Mouse (Mus musculus) kidney, embryonic 16.5 days (tissue): ENCODE data around the gene Nos2. TPM values are rescaled to one million over a fixed set of nuclear protein-coding genes. Genes with fewer than 3 reads are reported as not detected.

Experiments used
- ATAC-seq: fragments of 200-750 bp; cut with Nextera tagmentation; 2 replicates; pipeline ENCODE4 v1.8.0; 2017; ENCODE audit warnings: moderate TSS enrichment; ENCODE audit not compliant: low FRiP score, low TSS enrichment
- H3K27ac ChIP-seq: fragments of 300-500 bp; sonication (generic); 2 replicates; pipeline ENCODE4 v1.5.1; 2014; ENCODE audit warnings: low read length
- H3K27me3 ChIP-seq: fragments of 300-500 bp; sonication (generic); 2 replicates; pipeline ENCODE4 v1.6.1; 2014; ENCODE audit warnings: low read length, control low read depth, mixed read lengths; ENCODE audit not compliant: insufficient read depth
- H3K36me3 ChIP-seq: fragments of 300-500 bp; sonication (generic); 2 replicates; pipeline ENCODE4 v1.6.1; 2014; ENCODE audit warnings: low read length, control low read depth, mixed read lengths; ENCODE audit not compliant: insufficient read depth
- H3K4me1 ChIP-seq: fragments of 300-500 bp; sonication (generic); 2 replicates; pipeline ENCODE4 v1.6.1; 2014; ENCODE audit warnings: low read length, control low read depth, mixed read lengths; ENCODE audit not compliant: insufficient read depth
- H3K4me2 ChIP-seq: fragments of 300-500 bp; sonication (generic); replicated peaks from 2 replicates; pipeline ENCODE4 v1.6.1; 2014; ENCODE audit warnings: low read depth, low read length
- H3K4me3 ChIP-seq: fragments of 300-500 bp; sonication (generic); 2 replicates; pipeline ENCODE4 v1.5.1; 2014; ENCODE audit warnings: mild to moderate bottlenecking, low read length
- H3K9ac ChIP-seq: fragments of 300-500 bp; sonication (generic); replicated peaks from 2 replicates; pipeline ENCODE4 v1.6.1; 2014; ENCODE audit warnings: low read length
- H3K9me3 ChIP-seq: fragments of 300-500 bp; sonication (generic); 2 replicates; pipeline ENCODE4 v1.6.1; 2016; ENCODE audit warnings: low read length, control low read depth
- WGBS: fragments of 180-500 bp; shearing (Covaris S2); extraction: QIAGEN DNeasy Blood & Tissue Kit; methylation state at CpG from one replicate; pipeline ENCODE4 v1.1.7; 2014; 5-methylcytosine and 5-hydroxymethylcytosine counted together
- polyA plus RNA-seq: library from polyadenylated mRNA; unstranded; fragments of >200 nt; fragmentation: Nextera tagmentation; extraction: Ambion mirVana; gene quantifications from 2 replicates; pipeline ENCODE4 v1.2.1, GENCODE M21; 2015

Gene Nos2
- polyA plus RNA-seq, 1 experiment from 2014 or later = 2.1 TPM

GRCm38 (mm10) chr11:78950365-78950764 lies 29.8 kb downstream of the Nos2 start:
- no peak overlapping the region for H3K27ac ChIP-seq
- no peaks in the 10 kb centered on the region for H3K4me1 ChIP-seq
- no peaks in the 10 kb centered on the region for H3K9me3 ChIP-seq
- H3K36me3 ChIP-seq = no peaks in the 10 kb centered on the region
- no peak overlapping the region for H3K4me2 ChIP-seq
- no peak overlapping the region for H3K4me3 ChIP-seq
- H3K9ac ChIP-seq = no peak overlapping the region
- no peak for ATAC-seq
- 78% methylated on average over 8 of the region's 8 CpGs for WGBS
- peaks cover 6% of the 10 kb centered on the region; the same call in 1 of the 2 replicates for H3K27me3 ChIP-seq

DNA sequence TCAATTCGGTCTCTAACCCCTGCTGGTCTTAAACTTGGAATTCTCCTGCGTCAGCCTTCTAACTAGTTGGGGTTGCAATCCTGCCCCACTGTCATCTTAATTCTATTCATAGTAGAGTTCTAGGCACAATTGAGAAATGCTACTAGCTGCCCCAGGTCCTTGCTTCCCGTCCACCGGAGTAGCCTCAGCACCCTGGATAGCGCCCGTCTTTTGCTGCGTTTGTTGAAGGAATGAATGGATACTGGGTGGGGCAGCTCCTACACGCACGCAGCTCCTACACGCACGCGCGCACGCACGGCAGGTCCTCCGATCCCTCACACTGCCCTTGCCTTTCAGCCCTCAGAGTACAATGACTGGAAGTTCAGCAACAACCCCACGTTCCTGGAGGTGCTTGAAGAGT lies 31.9 kb downstream of the Nos2 start:
- WGBS = 11% methylated on average over 17 of the region's 17 CpGs
- Histone ChIP-seq H3K9me3 (no peaks in the 10 kb centered on the region), H3K27me3 (peaks cover 6% of the 10 kb centered on the region; the same call in 1 of the 2 replicates), H3K36me3 (no peaks in the 10 kb centered on the region), H3K4me3 (no peak overlapping the region), H3K9ac (no peak overlapping the region), H3K27ac (no peak overlapping the region), H3K4me2 (no peak overlapping the region; the same call in 1 of the 2 replicates), H3K4me1 (no peaks in the 10 kb centered on the region)
- no peak for ATAC-seq

DNA sequence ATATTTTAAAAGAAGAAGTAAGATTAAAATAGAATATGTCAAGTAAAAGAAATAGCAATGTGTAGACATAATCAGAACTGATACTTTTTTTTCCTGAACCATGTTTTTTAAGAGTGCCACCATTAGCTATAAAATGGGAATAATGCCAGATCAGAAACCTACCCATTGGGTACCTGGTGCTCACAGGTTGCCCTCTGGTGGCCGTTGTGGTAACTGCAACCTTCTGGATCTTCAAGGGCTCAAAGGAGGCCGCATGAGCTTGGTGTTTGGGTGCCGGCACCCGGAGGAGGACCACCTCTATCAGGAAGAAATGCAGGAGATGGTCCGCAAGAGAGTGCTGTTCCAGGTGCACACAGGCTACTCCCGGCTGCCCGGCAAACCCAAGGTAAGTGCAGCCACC lies 35.7 kb downstream of the Nos2 start:
- no peak overlapping the region for H3K27ac ChIP-seq
- H3K9me3 ChIP-seq = no peaks in the 10 kb centered on the region
- 13% methylated on average over 7 of the region's 7 CpGs for WGBS
- H3K9ac ChIP-seq = no peak overlapping the region
- H3K4me3 ChIP-seq = no peak overlapping the region
- peaks cover 6% of the 10 kb centered on the region; the same call in 1 of the 2 replicates for H3K27me3 ChIP-seq
- H3K4me1 ChIP-seq = no peaks in the 10 kb centered on the region
- no peak overlapping the region for H3K4me2 ChIP-seq
- no peak for ATAC-seq
- no peaks in the 10 kb centered on the region for H3K36me3 ChIP-seq

GRCm38 (mm10) chr11:78959367-78959766 lies 38.8 kb downstream of the Nos2 start:
- H3K9ac ChIP-seq = no peak overlapping the region
- no peaks in the 10 kb centered on the region for H3K4me1 ChIP-seq
- ATAC-seq = no peak
- H3K9me3 ChIP-seq = no peaks in the 10 kb centered on the region
- WGBS = 69% methylated on average over 8 of the region's 8 CpGs
- H3K27ac ChIP-seq = no peak overlapping the region
- H3K27me3 ChIP-seq = no peaks in the 10 kb centered on the region
- H3K4me2 ChIP-seq = no peak overlapping the region
- no peak overlapping the region for H3K4me3 ChIP-seq
- no peaks in the 10 kb centered on the region for H3K36me3 ChIP-seq

DNA sequence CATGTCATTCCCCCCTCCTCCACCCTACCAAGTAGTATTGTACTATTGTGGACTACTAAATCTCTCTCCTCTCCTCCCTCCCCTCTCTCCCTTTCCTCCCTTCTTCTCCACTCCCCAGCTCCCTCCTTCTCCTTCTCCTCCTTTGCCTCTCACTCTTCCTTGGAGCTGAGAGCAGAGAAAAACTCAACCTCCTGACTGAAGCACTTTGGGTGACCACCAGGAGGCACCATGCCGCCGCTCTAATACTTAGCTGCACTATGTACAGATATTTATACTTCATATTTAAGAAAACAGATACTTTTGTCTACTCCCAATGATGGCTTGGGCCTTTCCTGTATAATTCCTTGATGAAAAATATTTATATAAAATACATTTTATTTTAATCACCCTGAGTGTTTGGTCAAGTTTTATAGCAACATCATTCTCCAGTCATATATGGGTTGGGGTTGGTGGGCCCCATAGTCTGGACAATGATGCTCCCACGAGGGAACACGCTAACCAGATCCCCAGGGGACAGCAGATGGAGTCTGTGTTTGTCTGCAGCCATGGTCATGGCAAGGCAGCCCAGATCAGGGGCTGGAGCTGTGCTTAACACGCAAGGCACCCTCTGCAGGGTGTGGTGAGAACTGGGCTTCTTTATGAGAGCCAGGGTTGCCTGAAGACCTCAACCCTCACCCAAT lies 39.4 kb downstream of the Nos2 start:
- no peak overlapping the region for H3K4me3 ChIP-seq
- no peaks in the 10 kb centered on the region for H3K36me3 ChIP-seq
- WGBS = 63% methylated on average over 5 of the region's 5 CpGs
- no peak overlapping the region for H3K9ac ChIP-seq
- ATAC-seq = no peak
- H3K9me3 ChIP-seq = no peaks in the 10 kb centered on the region
- H3K4me2 ChIP-seq = no peak overlapping the region
- no peaks in the 10 kb centered on the region for H3K27me3 ChIP-seq
- no peak overlapping the region for H3K27ac ChIP-seq
- H3K4me1 ChIP-seq = no peaks in the 10 kb centered on the region

DNA sequence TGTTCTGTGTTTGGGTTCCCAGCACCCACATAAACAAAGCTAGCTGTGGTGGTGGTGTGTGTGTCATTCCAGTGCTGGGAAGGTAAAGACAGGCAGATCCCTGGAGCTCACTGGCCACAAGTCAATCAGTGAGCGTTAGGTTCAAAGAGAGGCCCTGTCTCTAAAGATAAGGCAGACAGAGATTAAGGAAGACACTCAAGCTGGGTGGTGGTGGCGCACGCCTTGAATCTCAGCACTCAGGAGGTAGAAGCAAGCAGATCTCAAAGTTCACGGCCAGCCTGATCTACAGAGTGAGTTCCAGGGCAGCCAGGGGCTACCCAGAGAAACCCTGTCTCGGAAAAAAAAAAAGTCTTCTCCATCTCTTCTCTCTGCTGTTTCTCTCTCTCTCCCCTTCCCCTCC lies 40.6 kb downstream of the Nos2 start:
- no peak for ATAC-seq
- Histone ChIP-seq H3K4me2 (no peak overlapping the region), H3K36me3 (no peaks in the 10 kb centered on the region), H3K4me1 (no peaks in the 10 kb centered on the region), H3K27ac (no peak overlapping the region), H3K9me3 (no peaks in the 10 kb centered on the region), H3K9ac (no peak overlapping the region), H3K4me3 (no peak overlapping the region), H3K27me3 (no peaks in the 10 kb centered on the region)
- 83% methylated on average over 5 of the region's 5 CpGs for WGBS

DNA sequence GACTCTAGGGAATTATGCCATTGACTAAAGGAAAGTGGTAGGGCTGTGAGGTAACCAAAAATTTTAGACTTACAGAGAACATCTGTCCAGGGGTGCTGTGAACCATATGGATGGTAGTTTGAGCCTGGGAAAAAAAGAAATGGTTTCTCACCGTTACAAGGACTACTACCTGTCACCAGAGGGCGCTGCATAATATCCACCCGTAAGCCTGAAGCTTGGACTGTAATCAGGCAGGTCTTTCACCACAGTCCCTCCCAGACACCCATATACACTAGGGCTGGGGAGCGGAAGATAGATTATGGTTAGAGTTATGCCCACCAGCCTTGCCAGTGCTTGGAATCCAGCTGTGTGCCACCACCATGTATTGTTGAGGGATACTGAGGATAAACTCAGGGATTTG lies 46.8 kb downstream of the Nos2 start:
- 23% methylated on average over 4 of the region's 4 CpGs for WGBS

DNA sequence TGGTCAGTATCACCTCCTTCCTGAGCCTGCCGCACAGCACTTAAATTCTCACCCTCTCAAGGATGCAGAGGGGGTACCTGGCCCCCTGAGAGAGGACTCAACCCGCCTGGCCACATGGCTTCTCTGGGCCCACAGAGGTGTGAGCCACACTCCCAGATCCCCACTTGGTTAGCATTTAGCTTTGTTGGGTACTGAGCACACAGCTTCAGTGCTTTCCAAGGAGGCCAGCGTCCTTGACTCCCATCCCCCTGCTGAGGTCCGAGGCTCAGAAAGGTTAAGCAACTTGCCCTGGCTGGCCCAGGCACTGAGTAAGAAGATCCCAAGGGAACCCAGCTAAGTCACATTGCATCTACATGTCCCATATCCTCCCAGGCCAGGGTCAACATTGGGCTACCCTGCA lies 47.5 kb downstream of the Nos2 start:
- no peak overlapping the region for H3K27ac ChIP-seq
- no peak for ATAC-seq
- no peak overlapping the region for H3K9ac ChIP-seq
- H3K4me2 ChIP-seq = no peak overlapping the region
- 74% methylated on average over 4 of the region's 4 CpGs for WGBS
- no peaks in the 10 kb centered on the region for H3K9me3 ChIP-seq
- no peaks in the 10 kb centered on the region for H3K36me3 ChIP-seq
- no peak overlapping the region for H3K4me3 ChIP-seq
- H3K27me3 ChIP-seq = no peaks in the 10 kb centered on the region
- 0 out of 2 replicates have a peak, but pooled peaks cover 4% of the 10 kb centered on the region for H3K4me1 ChIP-seq

More for the DNA sequence above, 46.8 kb downstream of the Nos2 start:
- no peaks in the 10 kb centered on the region for H3K27me3 ChIP-seq
- H3K27ac ChIP-seq = no peak overlapping the region
- H3K36me3 ChIP-seq = no peaks in the 10 kb centered on the region
- no peaks in the 10 kb centered on the region for H3K9me3 ChIP-seq
- ATAC-seq = no peak
- H3K9ac ChIP-seq = no peak overlapping the region
- no peaks in the 10 kb centered on the region for H3K4me1 ChIP-seq
- no peak overlapping the region for H3K4me3 ChIP-seq
- no peak overlapping the region for H3K4me2 ChIP-seq

DNA sequence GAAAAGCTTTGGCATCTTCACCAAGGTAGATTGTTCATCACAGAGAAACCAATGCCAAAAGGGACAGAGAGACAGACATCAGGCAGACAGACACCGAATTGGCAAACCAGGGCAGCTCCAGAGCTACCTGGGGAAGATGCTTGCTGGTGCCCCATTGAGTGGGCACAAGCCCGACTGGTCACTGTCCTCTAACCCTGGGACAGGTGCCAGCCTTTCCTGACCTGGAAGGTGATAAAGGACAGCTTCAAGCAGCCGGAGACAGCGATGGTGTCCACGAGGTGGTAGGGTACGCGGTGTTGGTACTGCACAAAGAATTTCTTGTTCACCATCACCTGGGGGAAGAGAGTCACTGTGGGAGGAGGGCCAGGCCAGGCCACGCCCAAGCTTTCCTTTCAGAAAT lies 50.5 kb downstream of the Nos2 start:
- H3K9me3 ChIP-seq = no peaks in the 10 kb centered on the region

DNA sequence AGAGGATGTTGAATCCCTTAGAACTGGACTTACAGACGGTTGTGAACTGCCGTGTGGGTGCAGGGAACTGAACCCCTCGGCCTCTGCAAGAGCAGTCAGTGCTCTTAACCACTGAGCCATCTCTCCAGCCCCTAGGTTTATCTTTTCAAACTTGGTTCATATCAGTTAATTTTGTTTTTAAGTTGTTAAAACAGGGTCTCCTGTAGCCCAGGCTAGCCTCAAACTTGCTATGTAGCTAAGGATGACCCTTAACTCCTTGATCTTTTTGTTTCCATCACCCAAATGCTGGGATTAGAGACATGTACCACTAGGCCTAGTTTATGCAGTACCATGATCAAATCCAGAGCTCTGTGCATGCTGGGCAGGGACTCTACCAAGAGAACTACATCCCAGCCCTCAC lies 51.2 kb downstream of the Nos2 start:
- no peak overlapping the region for H3K4me3 ChIP-seq
- H3K4me2 ChIP-seq = no peak overlapping the region
- H3K9ac ChIP-seq = no peak overlapping the region
- H3K27me3 ChIP-seq = no peaks in the 10 kb centered on the region
- WGBS = 94% methylated on average over 3 of the region's 3 CpGs
- H3K36me3 ChIP-seq = no peaks in the 10 kb centered on the region
- no peaks in the 10 kb centered on the region for H3K9me3 ChIP-seq
- H3K4me1 ChIP-seq = 0 out of 2 replicates have a peak, but pooled peaks cover 8% of the 10 kb centered on the region
- ATAC-seq = no peak
- no peak overlapping the region for H3K27ac ChIP-seq

More for the DNA sequence above, 50.5 kb downstream of the Nos2 start:
- H3K36me3 ChIP-seq = no peaks in the 10 kb centered on the region
- no peak for ATAC-seq
- no peaks in the 10 kb centered on the region for H3K27me3 ChIP-seq
- no peak overlapping the region for H3K9ac ChIP-seq
- 88% methylated on average over 8 of the region's 8 CpGs for WGBS
- H3K4me1 ChIP-seq = 0 out of 2 replicates have a peak, but pooled peaks cover 8% of the 10 kb centered on the region
- H3K4me2 ChIP-seq = no peak overlapping the region
- no peak overlapping the region for H3K27ac ChIP-seq
- no peak overlapping the region for H3K4me3 ChIP-seq
